Mouse (Mus musculus) embryonic facial prominence, embryonic 14.5 days (tissue): ENCODE data around the gene Anks1b. TPM values are rescaled to one million over a fixed set of nuclear protein-coding genes. Genes with fewer than 3 reads are reported as not detected.

Experiments used
- ATAC-seq: fragments of 200-750 bp; cut with Nextera tagmentation; 2 replicates; pipeline ENCODE4 v1.8.0; 2017; ENCODE audit warnings: low read depth, moderate number of reproducible peaks, moderate TSS enrichment
- DNase-seq: peaks from one replicate; pipeline ENCODE4 v3.0.0-alpha.2; 2015; ENCODE audit warnings: low spot score
- H3K27ac ChIP-seq: fragments of 300-500 bp; sonication (generic); replicated peaks from 2 replicates; pipeline ENCODE4 v1.5.1; 2014; ENCODE audit warnings: low read depth, mild to moderate bottlenecking, low read length, moderate library complexity
- H3K27me3 ChIP-seq: fragments of 300-500 bp; sonication (generic); replicated peaks from 2 replicates; pipeline ENCODE4 v1.6.1; 2014; ENCODE audit warnings: low read length; ENCODE audit not compliant: control insufficient read depth, insufficient read depth
- H3K36me3 ChIP-seq: fragments of 300-500 bp; sonication (generic); 2 replicates; pipeline ENCODE4 v1.6.1; 2014; ENCODE audit warnings: low read length, mixed read lengths; ENCODE audit not compliant: control insufficient read depth, insufficient read depth
- H3K4me1 ChIP-seq: fragments of 300-500 bp; sonication (generic); 2 replicates; pipeline ENCODE4 v1.6.1; 2014; ENCODE audit warnings: antibody characterized with exemption, low read length; ENCODE audit not compliant: control insufficient read depth, insufficient read depth
- H3K4me2 ChIP-seq: fragments of 300-500 bp; sonication (generic); 2 replicates; pipeline ENCODE4 v1.6.1; 2014; ENCODE audit warnings: low read depth, mild to moderate bottlenecking, low read length, moderate library complexity, mixed read lengths
- H3K4me3 ChIP-seq: fragments of 300-500 bp; sonication (generic); 2 replicates; pipeline ENCODE4 v1.5.1; 2014; ENCODE audit warnings: low read depth, mild to moderate bottlenecking, low read length
- H3K9ac ChIP-seq: fragments of 300-500 bp; sonication (generic); 2 replicates; pipeline ENCODE4 v1.6.1; 2014; ENCODE audit warnings: low read depth, mild to moderate bottlenecking, low read length, moderate library complexity, mixed read lengths
- H3K9me3 ChIP-seq: fragments of 300-500 bp; sonication (generic); 2 replicates; pipeline ENCODE4 v1.6.1; 2016; ENCODE audit warnings: low read length; ENCODE audit not compliant: control insufficient read depth
- WGBS: fragments of 180-500 bp; shearing (Covaris S2); extraction: QIAGEN DNeasy Blood & Tissue Kit; methylation state at CpG from one replicate; pipeline ENCODE4 v1.1.7; 2014; 5-methylcytosine and 5-hydroxymethylcytosine counted together
- polyA plus RNA-seq: library from polyadenylated mRNA; unstranded; fragments of >200 nt; fragmentation: Nextera tagmentation; extraction: Ambion mirVana; gene quantifications from 2 replicates; pipeline ENCODE4 v1.2.1, GENCODE M21; 2014

Anks1b gene
- polyA plus RNA-seq, 1 experiment from 2014 or later = 2.2 TPM

DNA sequence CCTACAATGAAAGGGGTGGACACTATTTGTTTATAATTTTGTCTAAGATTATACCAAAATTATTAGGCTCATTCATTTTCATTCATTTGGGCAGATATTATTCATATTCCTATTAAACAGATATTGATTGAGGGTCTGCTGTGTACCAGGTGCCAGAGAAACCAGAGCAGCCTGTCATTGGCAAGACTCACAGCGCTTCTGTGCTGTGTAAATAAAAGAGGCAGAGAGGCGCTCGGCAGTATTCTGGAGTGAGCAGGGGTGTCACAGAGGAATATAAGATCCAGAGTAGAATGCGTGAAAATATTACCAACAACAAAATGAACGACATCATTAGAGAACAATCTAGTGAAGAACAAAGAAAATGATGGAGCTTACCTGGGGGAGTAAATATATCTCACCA, 878.6 kb downstream of the Anks1b start:
- Histone ChIP-seq H3K9ac (no peak overlapping the region), H3K9me3 (no peaks in the 10 kb centered on the region), H3K36me3 (no peaks in the 10 kb centered on the region), H3K4me2 (no peak overlapping the region), H3K27me3 (no peaks in the 10 kb centered on the region), H3K4me1 (no peaks in the 10 kb centered on the region), H3K27ac (no peak overlapping the region), H3K4me3 (no peak overlapping the region)
- WGBS = 73% methylated on average over 5 of the region's 5 CpGs
- no peak for ATAC-seq
- no peak for DNase-seq

GRCm38 (mm10) chr10:90753106-90753505, 879.8 kb downstream of the Anks1b start:
- Histone ChIP-seq H3K36me3 (no peaks in the 10 kb centered on the region), H3K27ac (no peak overlapping the region), H3K9ac (no peak overlapping the region), H3K4me3 (no peak overlapping the region), H3K9me3 (no peaks in the 10 kb centered on the region), H3K27me3 (no peaks in the 10 kb centered on the region), H3K4me1 (no peaks in the 10 kb centered on the region), H3K4me2 (no peak overlapping the region)
- DNase-seq (no peak), ATAC-seq (no peak)
- WGBS = 65% methylated on average over 9 of the region's 9 CpGs

DNA sequence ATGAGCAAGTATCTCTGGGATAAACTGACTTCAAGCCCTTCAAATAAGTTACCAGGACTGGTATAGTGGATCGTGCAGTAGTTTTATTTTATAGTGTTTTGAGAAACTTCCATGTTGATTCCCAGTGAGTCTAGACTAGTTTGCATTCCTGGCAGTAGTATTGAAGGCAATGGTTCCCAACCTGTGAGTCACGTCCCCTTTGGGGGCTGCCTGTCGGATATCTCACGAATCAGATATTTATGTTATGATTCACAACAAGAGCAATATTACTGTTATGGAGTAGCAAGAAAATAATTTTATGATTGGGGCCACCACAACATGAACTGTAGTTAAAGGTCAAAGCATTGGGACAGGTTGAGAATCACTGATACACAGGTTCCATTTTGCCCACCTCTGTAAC, 884.5 kb downstream of the Anks1b start:
- no peak overlapping the region for H3K9ac ChIP-seq
- no peaks in the 10 kb centered on the region for H3K27me3 ChIP-seq
- H3K27ac ChIP-seq = no peak overlapping the region
- no peak overlapping the region for H3K4me2 ChIP-seq
- DNase-seq (no peak), ATAC-seq (no peak)
- no peaks in the 10 kb centered on the region for H3K4me1 ChIP-seq
- no peaks in the 10 kb centered on the region for H3K36me3 ChIP-seq
- H3K4me3 ChIP-seq = no peak overlapping the region
- WGBS = 81% methylated on average over 4 of the region's 4 CpGs
- no peaks in the 10 kb centered on the region for H3K9me3 ChIP-seq

GRCm38 (mm10) chr10:90759929-90760328, 886.6 kb downstream of the Anks1b start:
- Histone ChIP-seq H3K4me3 (no peak overlapping the region), H3K9me3 (no peaks in the 10 kb centered on the region), H3K4me2 (no peak overlapping the region), H3K27ac (no peak overlapping the region), H3K27me3 (no peaks in the 10 kb centered on the region), H3K36me3 (no peaks in the 10 kb centered on the region), H3K9ac (no peak overlapping the region), H3K4me1 (no peaks in the 10 kb centered on the region)
- DNase-seq (no peak), ATAC-seq (no peak)
- WGBS = 75% methylated on average over 5 of the region's 5 CpGs

- Histone ChIP-seq H3K4me3 (no peak overlapping the region), H3K9ac (no peak overlapping the region), H3K9me3 (no peaks in the 10 kb centered on the region), H3K27me3 (no peaks in the 10 kb centered on the region), H3K4me2 (no peak overlapping the region), H3K27ac (no peak overlapping the region), H3K4me1 (no peaks in the 10 kb centered on the region), H3K36me3 (no peaks in the 10 kb centered on the region)
- ATAC-seq = no peak
- no peak for DNase-seq
- WGBS = 54% methylated on average over 3 of the region's 3 CpGs
Observed at GRCm38 (mm10) chr10:90766261-90766660, 893.0 kb downstream of the Anks1b start.

DNA sequence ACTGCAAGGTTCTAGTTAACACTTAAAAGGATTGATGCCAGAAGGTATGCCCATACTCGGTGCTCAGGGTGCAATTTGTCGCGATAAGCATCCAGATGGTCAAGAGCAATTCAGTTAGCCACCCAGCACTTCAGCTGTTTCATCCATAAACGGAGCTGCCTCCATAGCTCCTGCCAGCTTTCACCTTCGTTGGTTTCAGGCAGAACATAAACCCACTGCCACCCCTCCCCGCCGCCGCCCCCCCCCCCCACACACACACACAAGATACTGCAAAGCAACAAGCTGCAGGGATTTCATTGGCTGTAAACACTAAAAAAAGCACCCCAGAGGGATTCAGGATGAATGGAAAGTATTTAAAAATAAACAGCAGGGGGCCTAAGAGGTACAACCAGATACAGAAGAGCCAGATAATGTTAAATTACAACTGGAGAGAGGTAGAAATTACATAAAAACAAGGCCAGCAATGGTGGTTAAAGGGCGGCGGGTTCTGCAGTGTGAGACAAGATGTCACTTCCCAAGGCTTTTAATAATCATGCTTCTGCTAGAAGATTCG, 897.2 kb downstream of the Anks1b start:
- DNase-seq (no peak), ATAC-seq (no peak)
- H3K9me3 ChIP-seq = no peaks in the 10 kb centered on the region
- WGBS = 25% methylated on average over 11 of the region's 11 CpGs
- H3K27me3 ChIP-seq = peaks cover 4% of the 10 kb centered on the region
- no peak overlapping the region for H3K9ac ChIP-seq
- H3K4me2 ChIP-seq = no peak overlapping the region
- no peak overlapping the region for H3K27ac ChIP-seq
- H3K4me1 ChIP-seq = no peaks in the 10 kb centered on the region
- H3K4me3 ChIP-seq = no peak overlapping the region
- H3K36me3 ChIP-seq = no peaks in the 10 kb centered on the region

DNA sequence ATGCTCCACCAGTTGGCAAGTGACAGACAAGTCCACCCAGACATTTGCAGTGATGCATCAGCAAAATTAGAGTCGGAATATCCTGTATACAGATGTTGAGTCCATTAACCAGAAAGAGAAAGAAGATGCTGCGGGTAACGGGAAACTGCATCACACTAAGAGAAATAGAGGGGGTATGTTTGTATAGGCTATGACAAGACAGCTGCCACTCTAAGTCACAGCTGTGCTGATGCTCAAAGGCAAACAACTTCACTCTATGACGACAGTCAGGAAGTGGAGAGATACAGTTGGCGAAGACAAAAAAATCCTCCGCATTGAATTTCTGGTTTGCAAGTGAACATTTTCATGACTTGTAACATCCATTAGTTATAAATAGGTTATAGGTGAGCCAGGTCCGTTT, 897.7 kb downstream of the Anks1b start:
- ATAC-seq = no peak
- H3K36me3 ChIP-seq = no peaks in the 10 kb centered on the region
- 43% methylated on average over 7 of the region's 7 CpGs for WGBS
- DNase-seq = no peak
- peaks cover 4% of the 10 kb centered on the region for H3K27me3 ChIP-seq
- no peak overlapping the region for H3K27ac ChIP-seq
- H3K4me1 ChIP-seq = no peaks in the 10 kb centered on the region
- no peaks in the 10 kb centered on the region for H3K9me3 ChIP-seq
- H3K4me2 ChIP-seq = no peak overlapping the region
- no peak overlapping the region for H3K4me3 ChIP-seq
- H3K9ac ChIP-seq = no peak overlapping the region

DNA sequence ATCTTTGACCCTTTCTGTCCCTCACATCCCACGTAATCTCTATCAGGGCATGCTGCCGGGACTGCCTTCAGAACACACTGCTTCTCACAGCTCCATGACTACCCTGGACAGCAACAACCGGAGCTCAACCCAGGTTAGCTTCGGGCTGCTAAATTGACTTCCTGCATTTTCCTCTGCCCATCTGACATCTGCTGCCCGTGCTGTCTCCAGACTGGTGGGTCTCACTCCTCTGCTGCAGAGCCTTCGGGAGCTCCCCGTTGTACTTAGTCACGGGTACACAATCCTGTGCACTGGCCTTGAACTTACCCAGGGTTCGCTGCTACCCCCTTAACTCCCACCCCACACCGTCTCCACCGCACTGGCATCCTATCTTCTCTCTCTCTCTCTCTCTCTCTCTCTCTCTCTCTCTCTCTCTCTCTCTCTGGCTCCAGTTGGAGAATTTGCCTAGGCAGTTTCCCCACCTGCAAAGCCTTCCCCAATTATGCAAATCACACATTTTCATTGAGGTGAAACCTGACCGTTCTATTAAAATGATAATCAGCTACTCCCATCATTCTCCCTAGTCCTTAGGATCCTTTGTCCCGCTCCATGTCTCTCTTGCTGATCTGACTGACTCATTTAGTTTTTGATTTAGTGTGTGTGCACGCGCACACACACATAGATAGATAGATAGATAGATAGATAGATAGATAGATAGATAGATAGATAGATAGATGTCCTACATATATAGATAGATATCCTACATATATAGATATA, 898.3 kb downstream of the Anks1b start:
- H3K27me3 ChIP-seq = peaks cover 4% of the 10 kb centered on the region
- 7% methylated on average over 15 of the region's 15 CpGs for WGBS
- H3K9ac ChIP-seq = no peak overlapping the region
- no peaks in the 10 kb centered on the region for H3K4me1 ChIP-seq
- no peaks in the 10 kb centered on the region for H3K9me3 ChIP-seq
- no peaks in the 10 kb centered on the region for H3K36me3 ChIP-seq
- H3K4me3 ChIP-seq = no peak overlapping the region
- DNase-seq = peak; percentile 48
- H3K4me2 ChIP-seq = no peak overlapping the region
- H3K27ac ChIP-seq = no peak overlapping the region
- no peak for ATAC-seq
